Mouse (Mus musculus) C2C12 (cell line): ENCODE measurements around the gene Nrg3. TPM values are rescaled to one million over a fixed set of nuclear protein-coding genes. Genes with fewer than 3 reads are reported as not detected.

Experiments
- H3K27me3 ChIP-seq: one replicate; pipeline ENCODE4 v1.6.1; 2011; ENCODE audit not compliant: control insufficient read depth, insufficient read depth, insufficient read length
- H3K36me3 ChIP-seq: one replicate; pipeline ENCODE4 v1.6.1; 2011; ENCODE audit not compliant: control insufficient read depth, insufficient read depth
- H3K4me3 ChIP-seq: one replicate; pipeline ENCODE4 v1.5.1; 2011; ENCODE audit warnings: mild to moderate bottlenecking, control low read depth; ENCODE audit not compliant: poor library complexity, insufficient read depth, severe bottlenecking
- H3K79me2 ChIP-seq: one replicate; pipeline ENCODE4 v1.6.1; 2011; ENCODE audit not compliant: control insufficient read depth, insufficient read depth
- H3K79me3 ChIP-seq: one replicate; pipeline ENCODE4 v1.6.1; 2011; ENCODE audit warnings: low read depth, control low read depth
- H3ac ChIP-seq: one replicate; pipeline ENCODE3; 2011; ENCODE audit warnings: low read depth; ENCODE audit not compliant: control insufficient read depth, insufficient read length
- CEBPB ChIP-seq: IDR thresholded peaks from one replicate; pipeline ENCODE4 v1.6.1; 2011; ENCODE audit warnings: low read depth, mild to moderate bottlenecking, control low read depth, moderate library complexity
- CTCF ChIP-seq: IDR thresholded peaks from one replicate; pipeline ENCODE4 v1.5.1; 2011; ENCODE audit not compliant: control insufficient read depth, insufficient read depth, insufficient read length
- FOSL1 ChIP-seq: IDR thresholded peaks from one replicate; pipeline ENCODE4 v1.8.0; 2011; ENCODE audit warnings: mild to moderate bottlenecking, low read length; ENCODE audit not compliant: poor library complexity, insufficient read depth, severe bottlenecking
- MAX ChIP-seq: IDR thresholded peaks from one replicate; pipeline ENCODE4 v1.6.1; 2011; ENCODE audit warnings: mild to moderate bottlenecking, control low read depth
- MYOD1 ChIP-seq: IDR thresholded peaks from one replicate; pipeline ENCODE4 v1.6.1; 2011; ENCODE audit warnings: low read depth; ENCODE audit not compliant: control insufficient read depth, insufficient read length
- MYOG ChIP-seq: IDR thresholded peaks from one replicate; pipeline ENCODE4 v1.6.1; 2011; ENCODE audit not compliant: control insufficient read depth, insufficient read length; ENCODE audit errors: extremely low read depth
- USF1 ChIP-seq: IDR thresholded peaks from one replicate; pipeline ENCODE4 v1.6.1; 2011; ENCODE audit warnings: low read depth, mild to moderate bottlenecking, control low read depth, moderate library complexity
- polyA plus RNA-seq: library from polyadenylated mRNA; unstranded; fragments of >200 nt; fragmentation: generic; extraction: Trizol; gene quantifications from one replicate; pipeline ENCODE4 v1.2.1, GENCODE M21; 2012; ENCODE audit warnings: missing spikeins

Nrg3 gene
- polyA plus RNA-seq, 1 experiment = not detected

DNA sequence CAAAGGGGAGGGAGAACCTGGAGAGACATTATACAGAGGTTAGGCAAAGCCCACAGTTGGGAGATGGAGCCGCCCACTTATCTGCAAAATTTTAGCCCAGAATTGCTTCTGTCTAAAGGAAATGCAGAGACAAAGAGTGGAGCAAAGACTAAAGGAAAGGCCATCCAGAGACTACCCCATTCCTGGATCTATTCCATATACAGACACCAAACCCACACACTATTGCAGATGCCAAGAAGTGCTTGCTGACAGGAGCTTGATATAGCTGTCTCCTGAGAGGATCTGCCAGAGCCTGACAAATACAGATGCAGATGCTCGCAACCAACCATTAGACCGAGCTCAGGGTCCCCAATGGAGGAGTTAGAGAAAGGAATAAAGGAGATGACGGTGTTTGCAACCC is 637.9 kb downstream of the Nrg3 start:
- no peak overlapping the region for H3K4me3 ChIP-seq
- H3K79me3 ChIP-seq = no peaks in the 10 kb centered on the region
- no peaks in the 10 kb centered on the region for H3K36me3 ChIP-seq
- no peak overlapping the region for H3ac ChIP-seq
- TF ChIP-seq MYOD1 (no peak), CTCF (no peak), USF1 (no peak), CEBPB (no peak), MYOG (no peak), FOSL1 (no peak), MAX (no peak)
- no peaks in the 10 kb centered on the region for H3K27me3 ChIP-seq
- no peaks in the 10 kb centered on the region for H3K79me2 ChIP-seq

DNA sequence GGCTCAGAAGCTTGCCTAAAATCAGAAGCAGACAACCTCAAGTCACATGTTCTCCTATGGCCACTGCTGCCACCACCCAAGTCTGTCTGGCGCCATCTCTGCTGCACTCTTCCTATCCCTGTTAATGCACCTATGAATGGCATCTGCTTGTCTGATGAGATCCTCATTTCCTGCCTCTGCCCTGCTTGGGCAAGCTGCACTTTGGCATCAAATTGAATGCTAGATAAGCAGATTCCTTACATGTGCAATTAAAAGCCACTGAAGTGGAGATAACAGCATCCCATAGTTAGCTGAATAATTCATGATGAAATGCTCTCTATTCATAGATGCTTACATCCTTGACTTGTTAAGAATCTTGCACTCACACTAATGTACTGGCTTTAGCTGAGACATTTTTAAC is 648.0 kb downstream of the Nrg3 start:
- Histone ChIP-seq H3K79me3 (no peaks in the 10 kb centered on the region), H3K27me3 (no peaks in the 10 kb centered on the region), H3K4me3 (no peak overlapping the region), H3K36me3 (no peaks in the 10 kb centered on the region), H3ac (no peak overlapping the region), H3K79me2 (no peaks in the 10 kb centered on the region)
- TF ChIP-seq MYOG = no peak
- TF ChIP-seq FOSL1 = no peak
- no peak for TF ChIP-seq MAX
- no peak for TF ChIP-seq CTCF
- no peak for TF ChIP-seq CEBPB

DNA sequence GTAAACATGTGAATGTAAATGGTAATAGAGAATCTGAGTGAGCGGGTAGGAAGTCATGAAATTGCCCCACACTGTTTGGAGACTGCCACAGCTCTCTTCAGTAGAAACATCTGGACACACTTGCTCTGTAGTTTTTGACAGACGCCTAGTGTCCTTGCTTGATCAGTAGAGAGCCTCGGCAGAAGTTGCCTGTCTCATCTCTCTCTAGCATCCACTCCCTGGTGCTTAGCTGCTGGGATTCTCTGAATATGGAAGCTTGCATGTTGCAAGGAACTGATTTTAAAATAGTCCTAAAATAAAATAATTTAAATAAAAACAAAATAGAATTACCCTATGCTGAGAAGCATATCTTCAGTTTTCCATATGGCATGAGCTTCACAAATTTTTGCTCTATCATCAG is 675.9 kb downstream of the Nrg3 start:
- no peak overlapping the region for H3ac ChIP-seq
- TF ChIP-seq MAX (no peak), FOSL1 (no peak), USF1 (no peak), MYOG (no peak), MYOD1 (no peak), CEBPB (no peak), CTCF (no peak)
- no peaks in the 10 kb centered on the region for H3K36me3 ChIP-seq
- H3K79me3 ChIP-seq = no peaks in the 10 kb centered on the region
- H3K79me2 ChIP-seq = no peaks in the 10 kb centered on the region
- no peak overlapping the region for H3K4me3 ChIP-seq
- H3K27me3 ChIP-seq = no peaks in the 10 kb centered on the region

DNA sequence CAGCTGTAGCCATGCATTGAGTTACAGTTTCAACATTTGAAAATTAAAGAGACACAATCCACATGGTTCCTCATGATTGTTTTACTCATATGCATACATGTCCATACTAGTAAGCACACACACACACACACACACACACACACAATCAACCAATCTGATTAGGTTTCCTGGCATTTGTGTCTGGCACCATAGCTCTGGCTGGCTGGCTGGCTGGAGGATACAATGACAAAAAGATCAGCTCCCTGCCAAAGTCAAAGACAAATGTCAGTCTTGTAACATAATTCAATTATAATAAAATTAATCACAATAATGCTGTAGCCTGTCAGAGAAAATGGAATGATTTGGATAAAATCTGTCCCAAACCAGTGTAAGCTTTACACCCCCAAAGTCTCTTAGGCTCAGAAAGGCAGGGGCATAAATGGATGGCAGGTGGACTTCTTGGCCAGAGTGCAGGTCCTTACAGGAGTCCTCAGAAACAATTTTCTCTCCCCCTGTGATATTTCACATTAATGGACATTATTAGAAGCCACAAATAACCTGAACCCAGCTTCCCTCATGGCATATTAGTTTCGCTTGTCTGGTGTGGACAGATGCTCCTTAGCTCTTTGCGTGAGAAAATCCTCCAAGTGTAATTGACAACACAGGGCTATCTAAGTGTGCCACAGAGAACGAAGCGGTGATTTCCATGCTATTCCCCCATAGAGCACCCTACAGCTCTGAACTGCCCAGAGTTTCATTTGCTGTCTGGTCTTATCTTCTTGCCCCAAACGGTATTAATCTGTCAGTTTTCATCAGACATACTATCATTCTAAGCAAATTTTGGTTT is 697.4 kb downstream of the Nrg3 start:
- Histone ChIP-seq H3K79me3 (no peaks in the 10 kb centered on the region), H3K27me3 (no peaks in the 10 kb centered on the region), H3ac (no peak overlapping the region), H3K4me3 (no peak overlapping the region), H3K79me2 (no peaks in the 10 kb centered on the region), H3K36me3 (no peaks in the 10 kb centered on the region)
- TF ChIP-seq FOSL1 (no peak), CEBPB (no peak), MYOG (no peak), USF1 (no peak), MAX (no peak), CTCF (no peak), MYOD1 (no peak)

DNA sequence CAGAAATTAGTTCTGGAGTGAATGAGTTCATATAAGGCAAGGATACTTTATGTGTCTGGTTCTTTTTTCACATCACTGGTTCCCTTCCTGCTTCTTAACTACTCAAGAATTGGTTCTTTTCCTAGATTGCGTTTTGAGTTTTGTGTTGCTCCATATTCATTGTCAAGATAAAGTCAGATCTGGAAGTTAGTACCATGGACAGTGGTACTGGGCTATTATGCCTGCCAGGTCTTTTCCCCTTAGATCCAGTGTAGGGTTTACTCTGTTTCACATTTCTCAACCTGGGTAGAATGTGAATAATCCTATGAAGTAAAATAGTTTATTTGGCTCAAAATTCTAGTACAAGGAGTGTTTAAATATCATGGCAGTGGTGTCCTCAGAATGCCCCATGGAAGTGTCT is 698.1 kb downstream of the Nrg3 start:
- no peak overlapping the region for H3K4me3 ChIP-seq
- H3K27me3 ChIP-seq = no peaks in the 10 kb centered on the region
- H3K79me2 ChIP-seq = no peaks in the 10 kb centered on the region
- H3ac ChIP-seq = no peak overlapping the region
- TF ChIP-seq USF1 = no peak
- no peak for TF ChIP-seq CEBPB
- no peak for TF ChIP-seq CTCF
- TF ChIP-seq MYOD1 = no peak
- no peak for TF ChIP-seq MAX
- no peak for TF ChIP-seq MYOG
- TF ChIP-seq FOSL1 = no peak
- no peaks in the 10 kb centered on the region for H3K79me3 ChIP-seq
- H3K36me3 ChIP-seq = no peaks in the 10 kb centered on the region

DNA sequence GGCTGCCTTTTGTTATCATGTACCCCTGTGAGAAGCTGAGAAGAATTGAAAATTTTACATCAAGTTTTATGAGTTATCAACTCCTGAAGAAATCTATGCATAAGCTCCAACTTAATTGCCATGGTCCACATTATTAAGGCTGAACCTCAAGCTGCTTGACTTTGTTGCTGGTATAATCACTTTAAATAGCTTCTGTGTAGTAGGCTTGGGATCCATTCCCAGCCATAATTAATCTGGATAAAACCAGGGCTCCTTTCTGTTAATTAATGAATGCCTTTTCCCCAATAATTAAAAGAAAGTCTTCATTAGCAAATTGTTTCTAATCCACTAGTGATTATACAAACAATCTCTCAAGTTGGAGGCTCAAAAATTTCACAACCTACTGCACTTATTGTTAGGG is 742.4 kb downstream of the Nrg3 start:
- Histone ChIP-seq H3K36me3 (no peaks in the 10 kb centered on the region), H3K79me2 (no peaks in the 10 kb centered on the region), H3ac (no peak overlapping the region), H3K4me3 (no peak overlapping the region), H3K79me3 (no peaks in the 10 kb centered on the region), H3K27me3 (no peaks in the 10 kb centered on the region)
- TF ChIP-seq MAX = no peak
- TF ChIP-seq MYOG = no peak
- TF ChIP-seq USF1 = no peak
- TF ChIP-seq MYOD1 = no peak
- TF ChIP-seq CTCF = no peak
- TF ChIP-seq FOSL1 = no peak
- no peak for TF ChIP-seq CEBPB
